Mouse (Mus musculus) kidney, adult 11 months (tissue): Measurements from ENCODE around the gene Vmn1r178.
"Not testable (repeated sequence)": the region's sequence is repeated elsewhere in the genome, so short reads cannot be mapped to it uniquely, and the experiment has no call there.

Source experiments
- DNase-seq: peaks from one replicate; pipeline ENCODE4 v3.0.0; 2022

Gene Vmn1r178

GRCm38 (mm10) chr7:23891709-23892108 is at the start of gene Vmn1r178:
Gene Vmn1r178, plus strand, starts transcription at chr7:23892009.
- DNase-seq: no peak

- DNase-seq: not testable (repeated sequence)
Measured at GRCm38 (mm10) chr7:23866349-23866748, 25.5 kb upstream of the Vmn1r178 start, which contains the start of gene Vmn1r177. Gene Vmn1r177, minus strand, starts transcription at chr7:23866449.

- not testable (repeated sequence) for DNase-seq
Measured at GRCm38 (mm10) chr7:23876918-23877317, 14.9 kb upstream of the Vmn1r178 start.

GRCm38 (mm10) chr7:23926678-23927077 is 34.9 kb downstream of the Vmn1r178 start, which contains the start of gene Vmn1r179:
Gene Vmn1r179, plus strand, starts transcription at chr7:23926978.
- DNase-seq: no peak
